Mouse (Mus musculus) skeletal muscle tissue, adult 2 months (tissue): ENCODE results near the gene Prkcg.
"Not testable (repeated sequence)": the region's sequence is repeated elsewhere in the genome, so short reads cannot be mapped to it uniquely, and the experiment has no call there.

ENCODE experiments used
- DNase-seq: peaks from one replicate; pipeline ENCODE4 v3.0.0-alpha.2; 2012; ENCODE audit warnings: low read depth, low spot score

Gene Prkcg

GRCm38 (mm10) chr7:3288976-3289970 is at the start of gene Prkcg, which contains the start of gene Myadm:
TSS of gene Prkcg (plus strand) at chr7:3289179.
TSS of gene Myadm (plus strand) at chr7:3289080.
- DNase-seq, result no peak

- no peak for DNase-seq
These were observed 49.8 kb upstream of the Prkcg start for GRCm38 (mm10) chr7:3239193-3239592.

GRCm38 (mm10) chr7:3260701-3261100 is 28.3 kb upstream of the Prkcg start:
- no peak for DNase-seq

DNA sequence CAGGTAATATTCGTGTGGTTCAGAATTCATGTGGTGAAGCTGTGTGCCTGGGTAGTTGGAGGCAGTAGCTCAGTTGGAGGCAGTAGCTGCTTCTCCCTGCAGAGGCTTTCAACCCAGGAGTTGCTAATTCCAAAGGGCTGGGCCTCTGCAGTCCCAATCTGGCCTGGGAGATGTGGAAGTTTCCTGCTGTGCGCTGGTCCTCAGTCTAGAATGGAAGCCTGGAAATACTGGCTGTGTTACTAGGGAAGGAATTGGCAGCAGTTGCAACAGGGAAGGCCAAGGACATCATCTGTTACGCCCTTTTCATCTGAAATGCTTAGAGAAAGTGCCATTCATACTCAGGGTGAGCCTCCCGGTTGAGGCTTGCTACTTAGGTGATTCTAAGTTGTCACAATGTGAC is 27.5 kb upstream of the Prkcg start:
- DNase-seq, result no peak

DNA sequence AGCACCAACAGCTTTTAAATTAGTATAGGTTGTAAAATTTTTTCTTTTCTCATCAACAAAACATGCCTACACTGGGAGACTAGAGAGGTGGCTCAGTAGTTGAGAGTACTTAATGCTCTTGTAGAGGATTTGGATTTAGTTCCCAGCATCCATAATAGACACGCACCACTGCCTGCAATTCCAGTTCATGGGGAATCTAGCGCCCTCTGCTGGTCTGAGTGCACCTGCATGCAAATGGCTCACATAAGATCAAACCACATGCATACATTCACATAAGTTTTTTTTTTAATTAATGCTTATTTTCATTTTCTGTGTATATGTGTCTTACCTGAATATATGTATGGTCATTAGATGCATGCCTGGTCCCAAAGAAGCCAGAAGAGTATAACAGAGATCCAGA is 26.2 kb upstream of the Prkcg start:
- no peak for DNase-seq

DNA sequence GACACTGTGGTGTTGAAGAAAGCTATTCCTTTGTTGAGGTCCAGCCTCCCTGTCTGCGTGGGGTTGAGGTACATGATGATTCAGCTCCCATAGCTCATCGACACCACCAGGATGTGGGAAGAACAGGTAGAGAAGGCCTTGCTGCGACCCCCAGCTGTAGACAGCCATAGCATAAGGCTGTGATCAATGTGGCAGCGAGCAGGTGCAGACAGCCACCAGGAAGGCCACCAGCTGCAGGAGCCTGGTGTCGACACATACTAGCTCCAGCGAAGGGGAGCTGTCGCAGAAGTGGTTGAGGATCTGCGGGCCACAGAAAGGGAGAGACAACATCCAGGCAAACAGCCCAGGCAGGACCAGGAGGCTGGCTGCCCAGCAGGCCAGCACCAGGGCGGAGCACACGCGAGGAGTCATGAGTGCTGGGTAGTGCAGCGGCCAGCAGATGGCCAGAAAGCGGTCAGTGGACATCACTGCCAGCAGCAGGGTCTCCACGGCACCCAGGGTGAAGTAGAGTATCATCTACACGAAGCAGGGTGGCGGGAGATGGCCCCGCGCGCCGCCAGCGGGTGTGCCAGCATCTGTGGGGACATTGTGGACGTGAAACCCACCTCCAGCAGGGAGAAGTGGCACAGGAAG is 24.5 kb upstream of the Prkcg start:
- no peak for DNase-seq

GRCm38 (mm10) chr7:3265311-3265710 is 23.7 kb upstream of the Prkcg start:
- DNase-seq, result no peak

GRCm38 (mm10) chr7:3267261-3267660 is 21.7 kb upstream of the Prkcg start:
- DNase-seq, result no peak

- DNase-seq, result no peak
These were observed 21.1 kb upstream of the Prkcg start for GRCm38 (mm10) chr7:3267888-3268287.

DNA sequence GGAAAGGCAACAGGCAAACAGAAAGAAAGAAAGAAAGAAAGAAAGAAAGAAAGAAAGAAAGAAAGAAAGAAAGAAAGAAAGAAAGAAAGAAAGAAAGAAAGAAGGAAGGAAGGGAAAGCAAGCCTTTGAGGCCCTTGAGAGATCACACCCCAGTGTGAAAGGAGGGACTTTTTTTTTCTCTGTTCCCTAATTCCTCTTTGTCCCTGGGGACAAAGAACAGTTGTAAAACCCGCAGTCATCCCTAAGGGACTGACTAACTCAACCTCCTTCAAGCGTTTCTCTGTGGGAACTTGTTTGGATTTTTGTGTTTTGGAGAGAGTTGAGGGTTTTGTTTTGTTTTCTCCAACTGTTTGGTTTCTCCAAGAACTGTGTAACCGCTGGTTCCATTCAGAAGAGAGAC is 20.7 kb upstream of the Prkcg start:
- no peak for DNase-seq

DNA sequence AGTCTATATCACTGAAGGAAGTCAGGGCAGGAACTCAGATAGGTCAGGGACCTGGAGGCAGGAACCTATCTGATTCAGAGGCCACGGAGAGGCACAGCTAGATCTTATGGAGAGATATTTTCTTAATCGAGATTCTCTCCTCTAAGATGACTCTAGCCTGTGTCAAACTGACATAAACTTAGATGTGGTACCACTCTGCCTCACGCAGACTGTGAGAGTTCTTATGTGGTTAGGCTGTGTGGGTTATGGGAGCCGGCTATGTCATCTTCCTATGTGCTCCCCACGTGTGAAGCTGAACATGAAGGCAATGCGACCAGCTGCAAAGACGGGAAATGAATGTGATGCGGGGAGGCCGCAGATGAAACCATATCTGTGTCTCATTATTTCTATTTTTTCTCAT is 16.8 kb upstream of the Prkcg start:
- DNase-seq, result no peak

DNA sequence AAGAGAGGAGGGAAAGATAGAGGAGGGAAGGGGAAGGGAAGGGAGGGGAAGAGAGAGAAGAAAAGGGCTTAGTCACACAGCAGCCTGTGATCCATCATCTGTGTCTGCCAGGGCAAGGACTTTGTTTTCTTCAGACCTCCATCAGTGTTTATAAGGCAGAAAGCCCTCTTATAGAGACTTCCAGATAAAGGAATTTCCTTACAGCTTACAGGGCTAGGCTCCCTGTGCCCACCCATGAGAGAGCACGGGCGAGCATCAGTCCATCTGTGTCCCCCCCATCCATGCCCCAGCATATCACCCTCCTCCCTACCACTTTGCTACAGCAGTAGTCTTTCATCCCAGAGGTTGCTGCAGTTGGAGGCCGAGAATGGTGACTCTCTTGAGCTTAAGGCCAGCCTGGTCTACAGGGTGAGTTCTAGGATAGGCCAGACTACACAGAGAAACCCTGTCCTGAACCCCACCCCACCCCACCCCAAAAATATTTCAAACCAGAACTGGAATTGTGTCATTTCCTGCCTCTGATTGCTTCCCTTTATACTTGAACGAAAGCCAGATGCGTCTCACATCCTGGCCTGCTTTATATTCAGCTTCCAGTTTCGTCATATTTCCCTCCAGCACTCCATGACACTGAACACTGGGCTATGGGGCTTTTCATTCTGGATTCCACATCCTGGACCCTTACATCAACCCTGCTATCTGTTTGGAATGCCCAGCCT is 13.4 kb upstream of the Prkcg start:
- peak; percentile 39 for DNase-seq

- DNase-seq, result not testable (repeated sequence)
These were observed 12.2 kb upstream of the Prkcg start for GRCm38 (mm10) chr7:3276781-3277180.

DNA sequence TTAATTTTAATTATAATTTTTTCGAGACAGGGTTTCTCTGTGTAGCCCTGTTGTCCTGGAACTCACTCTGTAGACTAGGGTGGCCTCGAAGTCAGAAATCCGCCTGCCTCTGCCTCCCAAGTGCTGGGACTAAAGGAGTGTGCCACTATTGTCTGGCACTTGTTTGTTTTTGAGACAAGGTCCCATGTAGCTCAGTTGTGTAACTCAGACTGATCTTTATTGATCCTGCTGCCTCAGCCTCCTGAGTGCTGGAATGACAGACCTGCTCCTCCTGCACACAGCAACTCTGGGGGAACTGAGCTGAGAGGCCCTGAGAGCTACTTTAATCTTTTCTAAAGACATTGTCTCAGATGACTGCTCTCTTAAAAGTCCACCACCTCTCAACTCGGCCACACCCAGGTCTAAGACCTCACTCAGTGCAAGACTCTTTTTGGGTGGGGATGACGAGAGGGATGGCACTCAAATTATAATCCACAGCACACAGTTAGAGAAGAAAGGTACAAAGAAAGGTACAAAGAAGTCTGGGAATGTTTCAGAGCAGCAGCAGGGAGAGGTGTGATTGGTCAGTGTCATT is 8.8 kb upstream of the Prkcg start:
- DNase-seq, result no peak

- no peak for DNase-seq
These were observed 8.3 kb upstream of the Prkcg start for GRCm38 (mm10) chr7:3280654-3281153.

- no peak for DNase-seq
These were observed 7.2 kb upstream of the Prkcg start for GRCm38 (mm10) chr7:3281741-3282140.

- DNase-seq, result no peak
These were observed 5.7 kb upstream of the Prkcg start for GRCm38 (mm10) chr7:3283081-3283875.

GRCm38 (mm10) chr7:3284604-3285003 is 4.4 kb upstream of the Prkcg start:
- no peak for DNase-seq

DNA sequence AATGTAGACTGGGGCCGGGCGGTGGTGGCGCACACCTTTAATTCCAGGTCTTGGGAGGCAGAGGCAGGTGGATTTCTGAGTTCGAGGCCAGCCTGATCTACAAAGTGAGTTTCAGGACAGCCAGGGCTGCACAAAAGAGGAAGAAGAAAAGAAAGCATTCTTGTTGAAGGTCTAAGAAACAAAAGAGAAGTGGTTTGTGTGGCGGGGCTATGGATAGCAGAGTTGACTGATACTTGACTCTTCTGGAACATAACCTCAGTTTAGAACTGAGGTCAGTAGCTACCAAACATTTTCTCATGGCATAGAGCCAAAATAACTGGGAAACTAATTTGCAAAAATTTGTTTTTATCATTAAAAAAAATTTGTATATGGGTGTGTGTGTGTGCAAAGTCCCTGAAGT is 2.9 kb upstream of the Prkcg start:
- no peak for DNase-seq

DNA sequence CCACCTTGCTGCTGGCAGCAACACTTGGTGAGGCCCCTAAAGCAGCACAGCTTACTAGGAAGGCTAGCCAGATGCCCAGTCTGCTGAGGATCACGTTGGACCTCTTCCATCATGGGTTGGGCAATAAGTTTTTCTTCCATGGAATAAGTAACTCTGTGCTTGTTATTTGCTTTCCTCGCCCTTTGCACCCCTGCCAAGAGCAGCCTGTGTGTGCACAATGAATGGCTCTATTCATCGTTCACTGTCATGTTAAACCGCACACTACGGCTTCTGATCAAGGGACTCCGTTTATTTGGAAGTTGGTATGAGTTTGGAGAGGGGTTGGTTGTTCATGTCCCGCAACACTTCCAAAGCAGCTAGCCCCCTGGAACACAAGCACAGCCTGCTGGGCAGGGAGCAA is 1.8 kb upstream of the Prkcg start:
- DNase-seq, result no peak
